ENCODE assay signal across 27 mouse cellular contexts in genomic region chr13:43644991-43645390, GRCm38 (mm10). TPM values are rescaled to one million over a fixed set of nuclear protein-coding genes. Genes with fewer than 3 reads are reported as not detected.
"Had no signal": no experiment of that assay in that cellular context is flagged by ENCODE, and none has a peak within 500 bp of the region (broad histone marks: within the 10 kb centered on the region; RNA-seq: fewer than 3 reads in every experiment).

No protein-coding gene starts in this region.

- H3K4me1 ChIP-seq: intestine, embryonic 15.5 days; liver, embryonic 12.5 days had no signal

- H3K4me3 ChIP-seq: heart, embryonic 10.5 days; heart, embryonic 12.5 days; hindbrain, embryonic 10.5 days; hindbrain, embryonic 12.5 days; intestine, embryonic 15.5 days; layer of hippocampus, adult 2 months; left cerebral cortex, adult 2 months; limb, embryonic 13.5 days; limb, embryonic 15.5 days; liver, embryonic 12.5 days had no signal

- H3K27ac ChIP-seq: heart, embryonic 10.5 days; hindbrain, embryonic 10.5 days; hindbrain, embryonic 12.5 days; hindbrain, embryonic 14.5 days; intestine, embryonic 15.5 days; left cerebral cortex, adult 2 months; limb, embryonic 13.5 days; limb, embryonic 15.5 days; liver, embryonic 12.5 days; liver, embryonic 14.5 days had no signal

- H3K27me3 ChIP-seq: heart, embryonic 12.5 days; hindbrain, embryonic 12.5 days; intestine, embryonic 15.5 days; limb, embryonic 13.5 days; limb, embryonic 15.5 days had no signal

- DNase-seq: gastrocnemius, postnatal 10 days; gastrocnemius, postnatal 25 days; heart, adult 18-20 months; heart, postnatal 10 days; heart, postnatal 4 days; kidney, adult 18-20 months; kidney, adult 8-10 months; kidney, postnatal 10 days; kidney, postnatal 25 days; kidney, postnatal 4 days; left cerebral cortex, postnatal 4 days; lung, adult 18-20 months had no signal

RNA-seq across cellular contexts. Expression of gene Rnf182, which starts 29.5 kb away (rescaled TPM):
- polyA plus RNA-seq: inflammation-experienced regulatory T-cells, adult 6 months; liver, adult 2 months; liver, embryonic 16.5 days had no signal
